Mouse (Mus musculus): ENCODE results near the gene Usp53.

DNA sequence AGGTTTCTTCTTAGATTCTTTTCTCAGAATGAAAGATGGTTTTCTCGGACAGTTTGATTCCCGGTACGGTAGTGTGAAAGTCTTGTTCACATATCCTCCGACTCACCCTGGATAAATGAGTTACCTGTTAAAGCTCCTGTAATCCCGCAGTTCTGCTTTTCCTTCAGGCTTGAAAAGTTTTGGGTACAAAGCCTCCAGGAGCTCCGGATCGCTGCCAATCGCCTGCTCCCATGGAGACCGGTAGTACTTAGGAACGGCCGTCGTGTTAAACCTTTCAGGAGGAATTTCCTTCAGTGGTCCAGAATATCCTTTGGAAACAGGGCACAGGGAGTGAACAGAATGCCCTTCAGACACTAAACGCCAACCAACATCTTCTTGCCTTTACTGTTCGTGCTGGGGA lies 29.2 kb upstream of the Usp53 start:
- TF ChIP-seq GATA1 (IDR thresholded peaks at IDR 0.05; ENCODE audit: borderline replicate concordance, low read length) (no peak), FLI1 (IDR thresholded peaks at IDR 0.05; ENCODE audit: low read length) (no peak)

Data from megakaryocyte, embryonic 14.5 days (primary cell).